Mouse (Mus musculus): ENCODE data around the gene Kdm4c.

- TF ChIP-seq CTCF (IDR thresholded peaks at IDR 0.05; ENCODE audit: insufficient read depth, low read length) (no peak), POLR2A (IDR thresholded peaks at IDR 0.05; ENCODE audit: borderline replicate concordance, extremely low read depth, low read depth, low read length) (no peak)
Observed at GRCm38 (mm10) chr4:74242176-74242575, at the start of gene Kdm4c.
